Mouse (Mus musculus) B cell, adult 67 days (primary cell): ENCODE results near the gene Ier5. TPM values are rescaled to one million over a fixed set of nuclear protein-coding genes. Genes with fewer than 3 reads are reported as not detected.

Experiments used
- total RNA-seq, 2 experiments: library from RNA; stranded (reverse); gene quantifications; 4 replicates each; pipeline ENCODE4 v1.2.4; 2023

Ier5 gene
- 100 to 1,000 TPM; 276 to 306 TPM for total RNA-seq

GRCm38 (mm10) chr1:155099280-155099848, at the start of gene Ier5:
Ier5 (minus strand) TSS chr1:155099636.

GRCm38 (mm10) chr1:155146572-155146980, 47.1 kb upstream of the Ier5 start, which contains the start of gene Mr1:
Mr1 (minus strand) TSS chr1:155146814.

Other genes starting within 250 kb of the Ier5 start
- gene Cacna1e, start 215.1 kb downstream of the Ier5 start, total RNA-seq = 10 to 100 TPM; 24.6 to 27.2 TPM
- 1 to 10 TPM; 7.1 to 9.9 TPM for gene Mr1, start 47.2 kb upstream of the Ier5 start, total RNA-seq
- gene Stx6, start 59.1 kb upstream of the Ier5 start, total RNA-seq = 10 to 100 TPM; 42.1 to 48.4 TPM
- gene BC034090, start 144.8 kb upstream of the Ier5 start, total RNA-seq = not detected